Mouse (Mus musculus): ENCODE measurements at regions not wholly inside any gene's neighbourhood (a gene's known extent, or its start where the extent isn't known, plus 50 kb on each side); places are given as distances from the start of the nearest gene placed in this dataset.

DNA sequence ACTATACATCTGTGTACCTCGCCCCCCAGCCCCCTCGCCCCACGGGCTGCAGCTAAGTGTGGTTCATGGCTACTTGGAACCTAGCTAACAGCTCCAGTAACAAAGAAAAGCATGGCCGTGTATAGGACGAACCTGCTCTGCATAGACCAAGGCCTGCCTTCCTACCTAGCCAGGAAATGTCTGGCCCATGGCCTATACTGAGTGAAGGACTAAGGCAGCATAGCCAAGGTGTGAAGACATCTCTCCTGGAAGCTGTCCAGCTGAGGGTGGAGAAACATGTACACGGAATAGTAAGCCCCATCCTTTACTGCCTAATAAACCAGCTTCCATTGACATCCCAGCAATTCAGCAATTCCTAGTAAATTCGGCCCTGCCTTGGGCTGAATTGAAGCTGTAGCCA, 183.6 kb upstream of the Tbc1d5 start:
- Histone ChIP-seq H3K4me2 (replicated peaks; ENCODE audit: low read depth, low read length) (no peak overlapping the region), H3K27me3 (ENCODE audit: control insufficient read depth, insufficient read depth, low read length) (no peaks in the 10 kb centered on the region), H3K4me3 (ENCODE audit: low read length) (no peak overlapping the region), H3K27ac (ENCODE audit: low read depth, low read length) (no peak overlapping the region), H3K4me1 (ENCODE audit: control insufficient read depth, insufficient read depth, low read length) (no peaks in the 10 kb centered on the region), H3K36me3 (ENCODE audit: control insufficient read depth, insufficient read depth, low read length) (no peaks in the 10 kb centered on the region), H3K9me3 (ENCODE audit: control insufficient read depth, low read length) (no peaks in the 10 kb centered on the region), H3K9ac (ENCODE audit: low read depth, low read length) (no peak overlapping the region)
- 93% methylated on average over 7 of the region's 7 CpGs for WGBS
- ATAC-seq (ENCODE audit: low FRiP score, low TSS enrichment) = no peak

DNA sequence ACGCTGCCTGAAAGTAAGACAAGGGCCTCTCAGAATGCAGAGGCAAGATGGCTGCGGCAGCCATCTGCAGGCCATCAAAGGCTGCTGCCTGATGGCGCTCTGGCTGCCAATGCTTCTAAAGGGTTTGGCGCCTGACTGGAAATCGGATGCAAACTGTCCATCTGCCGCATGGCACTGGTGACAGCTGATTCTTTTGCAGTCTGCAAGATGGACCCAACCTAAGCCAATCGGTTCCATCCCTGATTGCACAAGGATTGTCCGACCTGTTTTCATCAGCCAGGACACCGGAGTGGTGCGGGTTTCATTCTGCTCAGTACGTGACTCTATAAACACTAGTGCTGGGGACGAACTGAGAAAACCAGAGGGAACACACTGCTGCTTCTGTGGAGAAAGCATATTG, 183.1 kb upstream of the Tbc1d5 start:
- no peaks in the 10 kb centered on the region for H3K9me3 ChIP-seq (ENCODE audit: control insufficient read depth, low read length)
- H3K4me3 ChIP-seq (ENCODE audit: low read length) = no peak overlapping the region
- no peaks in the 10 kb centered on the region for H3K4me1 ChIP-seq (ENCODE audit: control insufficient read depth, insufficient read depth, low read length)
- no peaks in the 10 kb centered on the region for H3K36me3 ChIP-seq (ENCODE audit: control insufficient read depth, insufficient read depth, low read length)
- H3K27me3 ChIP-seq (ENCODE audit: control insufficient read depth, insufficient read depth, low read length) = no peaks in the 10 kb centered on the region
- ATAC-seq (ENCODE audit: low FRiP score, low TSS enrichment) = no peak
- no peak overlapping the region for H3K27ac ChIP-seq (ENCODE audit: low read depth, low read length)
- H3K4me2 ChIP-seq (replicated peaks; ENCODE audit: low read depth, low read length) = no peak overlapping the region
- no peak overlapping the region for H3K9ac ChIP-seq (ENCODE audit: low read depth, low read length)
- WGBS = 95% methylated on average over 12 of the region's 12 CpGs

DNA sequence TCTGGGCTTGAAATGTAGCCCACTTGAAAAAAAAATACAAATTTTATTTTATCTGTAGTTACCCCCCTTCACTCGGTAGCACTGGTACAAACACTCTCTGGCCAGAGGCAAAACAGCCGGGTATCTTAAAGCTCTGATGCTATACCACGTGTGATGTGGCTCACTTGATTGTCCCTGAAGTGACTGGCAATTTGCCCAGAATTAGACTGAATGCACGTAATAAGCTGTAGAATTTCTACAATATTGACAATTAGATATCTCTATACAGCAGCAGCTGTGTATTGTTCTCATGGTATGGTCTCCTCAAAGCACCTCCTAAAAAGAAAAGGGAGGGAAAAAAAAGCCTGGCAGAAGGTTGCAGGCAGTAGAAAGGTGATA, 179.2 kb upstream of the Tbc1d5 start:
- Histone ChIP-seq H3K9ac (ENCODE audit: low read depth, low read length) (no peak overlapping the region), H3K27ac (ENCODE audit: low read depth, low read length) (no peak overlapping the region), H3K4me1 (ENCODE audit: control insufficient read depth, insufficient read depth, low read length) (no peaks in the 10 kb centered on the region), H3K27me3 (ENCODE audit: control insufficient read depth, insufficient read depth, low read length) (no peaks in the 10 kb centered on the region), H3K4me2 (replicated peaks; ENCODE audit: low read depth, low read length) (no peak overlapping the region), H3K9me3 (ENCODE audit: control insufficient read depth, low read length) (no peaks in the 10 kb centered on the region), H3K4me3 (ENCODE audit: low read length) (no peak overlapping the region), H3K36me3 (ENCODE audit: control insufficient read depth, insufficient read depth, low read length) (no peaks in the 10 kb centered on the region)
- WGBS = 56% methylated on average over 4 of the region's 4 CpGs
- no peak for ATAC-seq (ENCODE audit: low FRiP score, low TSS enrichment)

DNA sequence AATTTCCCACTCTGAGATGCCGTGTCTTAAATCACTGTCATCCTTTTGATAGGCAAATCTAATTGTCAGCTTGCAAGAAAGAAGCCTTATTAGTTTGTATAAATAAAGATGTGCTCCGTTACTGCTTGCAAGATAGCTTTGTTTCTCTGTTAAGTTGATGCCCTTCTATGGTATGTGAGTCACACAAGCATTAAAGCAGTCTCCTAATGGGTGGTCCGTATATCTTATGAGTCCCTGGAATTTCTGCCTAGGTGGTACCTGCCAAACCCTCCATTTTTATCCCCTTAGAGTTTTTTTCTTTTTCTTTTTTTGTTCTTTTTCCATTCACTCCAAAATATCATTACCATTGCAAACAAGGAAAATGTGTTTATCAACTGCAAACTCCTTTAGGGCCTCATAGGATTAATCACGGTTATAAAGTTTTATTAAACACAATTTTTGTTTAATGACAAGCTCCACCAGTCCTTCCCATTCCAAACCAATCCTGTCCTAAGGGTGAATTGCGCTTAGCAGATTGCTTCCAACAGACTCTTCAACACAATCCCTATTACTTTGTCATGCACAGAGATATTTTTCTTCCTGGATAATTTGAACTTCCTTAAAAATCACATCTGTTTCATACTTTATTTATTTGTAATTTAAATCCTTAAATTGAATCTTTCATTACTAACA, 178.7 kb upstream of the Tbc1d5 start:
- 73% methylated on average over 5 of the region's 5 CpGs for WGBS

DNA sequence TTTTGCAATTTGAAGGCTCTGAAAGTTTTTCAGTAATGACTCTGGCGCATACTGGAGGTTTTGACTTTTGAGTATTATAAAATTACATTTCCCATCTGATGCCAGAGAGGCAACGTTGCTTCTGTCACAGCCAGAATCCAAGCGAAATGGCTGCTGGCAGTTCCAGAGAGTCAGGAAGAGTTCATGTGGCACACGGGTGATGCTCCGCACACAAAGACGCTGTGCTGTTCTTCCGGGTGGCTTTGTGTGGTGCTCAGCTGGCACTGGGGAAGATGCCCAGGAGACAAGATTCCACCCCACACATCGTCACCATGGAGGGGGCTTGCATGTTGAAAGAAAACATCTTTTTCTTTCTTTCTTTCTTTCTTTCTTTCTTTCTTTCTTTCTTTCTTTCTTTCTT, 177.3 kb upstream of the Tbc1d5 start:
- no peaks in the 10 kb centered on the region for H3K36me3 ChIP-seq (ENCODE audit: control insufficient read depth, insufficient read depth, low read length)
- no peak overlapping the region for H3K27ac ChIP-seq (ENCODE audit: low read depth, low read length)
- H3K4me1 ChIP-seq (ENCODE audit: control insufficient read depth, insufficient read depth, low read length) = no peaks in the 10 kb centered on the region
- no peaks in the 10 kb centered on the region for H3K9me3 ChIP-seq (ENCODE audit: control insufficient read depth, low read length)
- no peak overlapping the region for H3K4me3 ChIP-seq (ENCODE audit: low read length)
- H3K9ac ChIP-seq (ENCODE audit: low read depth, low read length) = no peak overlapping the region
- no peaks in the 10 kb centered on the region for H3K27me3 ChIP-seq (ENCODE audit: control insufficient read depth, insufficient read depth, low read length)
- H3K4me2 ChIP-seq (replicated peaks; ENCODE audit: low read depth, low read length) = no peak overlapping the region
- no peak for ATAC-seq (ENCODE audit: low FRiP score, low TSS enrichment)
- WGBS = 85% methylated on average over 8 of the region's 8 CpGs

More for the DNA sequence above, 178.7 kb upstream of the Tbc1d5 start:
- Histone ChIP-seq H3K4me2 (replicated peaks; ENCODE audit: low read depth, low read length) (no peak overlapping the region), H3K36me3 (ENCODE audit: control insufficient read depth, insufficient read depth, low read length) (no peaks in the 10 kb centered on the region), H3K27me3 (ENCODE audit: control insufficient read depth, insufficient read depth, low read length) (no peaks in the 10 kb centered on the region), H3K9ac (ENCODE audit: low read depth, low read length) (no peak overlapping the region), H3K4me3 (ENCODE audit: low read length) (no peak overlapping the region), H3K27ac (ENCODE audit: low read depth, low read length) (no peak overlapping the region), H3K9me3 (ENCODE audit: control insufficient read depth, low read length) (no peaks in the 10 kb centered on the region), H3K4me1 (ENCODE audit: control insufficient read depth, insufficient read depth, low read length) (no peaks in the 10 kb centered on the region)
- no peak for ATAC-seq (ENCODE audit: low FRiP score, low TSS enrichment)

DNA sequence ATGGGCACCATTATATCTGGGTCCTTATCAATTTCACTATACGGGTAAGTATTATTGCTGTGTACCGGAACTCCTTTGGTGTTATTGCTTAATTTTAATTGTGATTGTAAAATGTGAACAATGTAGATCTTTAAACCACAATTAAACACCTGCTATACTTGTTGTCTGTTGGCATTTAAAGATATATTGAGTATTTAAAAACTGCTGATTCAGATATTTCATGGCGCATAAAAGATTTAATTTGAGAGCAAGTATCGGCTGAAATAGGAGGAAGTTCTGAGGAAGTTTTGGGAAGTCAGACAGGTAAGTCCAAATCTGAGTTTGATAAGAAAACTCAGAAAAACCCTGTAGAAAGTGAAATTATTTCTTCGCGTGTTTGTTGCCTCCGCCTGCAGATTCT, 142.7 kb upstream of the Tbc1d5 start:
- Histone ChIP-seq H3K27ac (ENCODE audit: low read depth, low read length) (no peak overlapping the region), H3K9ac (ENCODE audit: low read depth, low read length) (no peak overlapping the region), H3K4me2 (replicated peaks; ENCODE audit: low read depth, low read length) (no peak overlapping the region), H3K4me3 (ENCODE audit: low read length) (no peak overlapping the region), H3K36me3 (ENCODE audit: control insufficient read depth, insufficient read depth, low read length) (no peaks in the 10 kb centered on the region), H3K4me1 (ENCODE audit: control insufficient read depth, insufficient read depth, low read length) (no peaks in the 10 kb centered on the region), H3K9me3 (ENCODE audit: control insufficient read depth, low read length) (no peaks in the 10 kb centered on the region), H3K27me3 (ENCODE audit: control insufficient read depth, insufficient read depth, low read length) (no peaks in the 10 kb centered on the region)
- 80% methylated on average over 7 of the region's 7 CpGs for WGBS
- no peak for ATAC-seq (ENCODE audit: low FRiP score, low TSS enrichment)

DNA sequence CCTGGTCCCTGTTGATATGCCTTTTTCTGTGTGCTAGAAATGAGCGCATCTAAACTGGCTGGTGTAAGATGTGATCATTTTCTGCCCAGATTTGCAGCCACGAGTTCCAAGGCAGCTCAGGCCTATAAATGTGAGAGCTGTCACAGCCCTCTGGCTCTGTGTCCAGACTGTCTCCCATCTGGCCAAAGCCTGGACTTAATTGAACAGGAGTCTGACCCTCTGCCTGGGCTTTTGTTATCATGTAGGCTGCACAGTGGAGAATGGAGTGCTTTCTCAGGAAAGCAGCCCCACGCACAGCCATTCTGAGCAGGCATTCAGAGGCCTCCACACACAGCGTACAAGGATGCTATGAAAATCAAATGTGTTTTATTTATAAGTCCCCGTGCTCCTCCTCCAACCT, 141.9 kb upstream of the Tbc1d5 start:
- 80% methylated on average over 5 of the region's 5 CpGs for WGBS
- Histone ChIP-seq H3K4me3 (ENCODE audit: low read length) (no peak overlapping the region), H3K9ac (ENCODE audit: low read depth, low read length) (no peak overlapping the region), H3K27ac (ENCODE audit: low read depth, low read length) (no peak overlapping the region), H3K4me2 (replicated peaks; ENCODE audit: low read depth, low read length) (no peak overlapping the region), H3K36me3 (ENCODE audit: control insufficient read depth, insufficient read depth, low read length) (no peaks in the 10 kb centered on the region), H3K27me3 (ENCODE audit: control insufficient read depth, insufficient read depth, low read length) (no peaks in the 10 kb centered on the region), H3K9me3 (ENCODE audit: control insufficient read depth, low read length) (no peaks in the 10 kb centered on the region), H3K4me1 (ENCODE audit: control insufficient read depth, insufficient read depth, low read length) (no peaks in the 10 kb centered on the region)
- ATAC-seq (ENCODE audit: low FRiP score, low TSS enrichment) = no peak

DNA sequence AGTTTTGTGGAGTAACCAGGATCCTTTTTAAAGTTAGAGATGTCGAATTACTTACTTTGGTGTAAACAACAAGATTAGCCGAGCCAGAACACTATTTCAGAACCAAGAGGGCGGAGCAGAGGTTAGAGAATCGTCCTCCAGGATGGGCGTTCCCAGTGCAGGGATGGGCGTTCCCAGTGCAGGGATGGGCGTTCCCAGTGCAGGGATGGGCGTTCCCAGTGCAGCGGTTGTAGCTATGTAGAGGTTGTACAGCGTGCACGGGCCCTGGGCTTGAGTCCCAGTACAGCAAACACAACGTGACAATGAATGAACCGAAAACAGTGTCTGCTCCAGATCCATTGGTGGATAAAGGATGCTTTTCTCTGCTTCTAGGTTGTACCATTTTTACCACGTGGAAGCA, 125.8 kb upstream of the Tbc1d5 start:
- Histone ChIP-seq H3K4me3 (ENCODE audit: low read length) (no peak overlapping the region), H3K9me3 (ENCODE audit: control insufficient read depth, low read length) (no peaks in the 10 kb centered on the region), H3K9ac (ENCODE audit: low read depth, low read length) (no peak overlapping the region), H3K4me1 (ENCODE audit: control insufficient read depth, insufficient read depth, low read length) (no peaks in the 10 kb centered on the region), H3K4me2 (replicated peaks; ENCODE audit: low read depth, low read length) (no peak overlapping the region), H3K27me3 (ENCODE audit: control insufficient read depth, insufficient read depth, low read length) (no peaks in the 10 kb centered on the region), H3K27ac (ENCODE audit: low read depth, low read length) (no peak overlapping the region), H3K36me3 (ENCODE audit: control insufficient read depth, insufficient read depth, low read length) (no peaks in the 10 kb centered on the region)
- ATAC-seq (ENCODE audit: low FRiP score, low TSS enrichment) = no peak
- 49% methylated on average over 14 of the region's 14 CpGs for WGBS

DNA sequence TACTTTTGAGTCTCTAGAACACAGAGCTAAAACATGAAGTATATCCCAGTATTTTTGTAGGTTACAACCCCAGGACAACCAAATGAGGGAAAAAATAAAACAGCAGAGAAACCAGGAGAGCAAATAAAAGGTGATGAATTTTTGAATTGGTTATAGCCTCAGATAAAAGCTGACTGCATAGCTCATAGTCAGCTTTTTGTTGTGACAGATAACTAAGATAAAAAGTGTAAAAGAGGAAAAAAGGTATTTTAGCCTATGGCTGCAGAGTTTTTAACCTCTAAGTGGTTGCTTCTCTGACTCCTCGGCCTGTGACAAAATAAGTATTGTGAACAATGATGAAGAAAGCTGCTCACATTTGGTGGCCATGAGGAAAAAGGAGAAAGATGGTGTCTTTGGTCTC, 111.6 kb upstream of the Tbc1d5 start:
- Histone ChIP-seq H3K4me2 (replicated peaks; ENCODE audit: low read depth, low read length) (no peak overlapping the region), H3K9ac (ENCODE audit: low read depth, low read length) (no peak overlapping the region), H3K36me3 (ENCODE audit: control insufficient read depth, insufficient read depth, low read length) (no peaks in the 10 kb centered on the region), H3K27ac (ENCODE audit: low read depth, low read length) (no peak overlapping the region), H3K27me3 (ENCODE audit: control insufficient read depth, insufficient read depth, low read length) (no peaks in the 10 kb centered on the region), H3K4me3 (ENCODE audit: low read length) (no peak overlapping the region), H3K9me3 (ENCODE audit: control insufficient read depth, low read length) (no peaks in the 10 kb centered on the region), H3K4me1 (ENCODE audit: control insufficient read depth, insufficient read depth, low read length) (no peaks in the 10 kb centered on the region)
- no peak for ATAC-seq (ENCODE audit: low FRiP score, low TSS enrichment)
- 100% methylated on average over 1 of the region's 1 CpGs for WGBS
